Mouse (Mus musculus) spleen, adult 2 months (tissue): ENCODE data around the gene Gm19668. TPM values are rescaled to one million over a fixed set of nuclear protein-coding genes. Genes with fewer than 3 reads are reported as not detected.
"Not testable (repeated sequence)": the region's sequence is repeated elsewhere in the genome, so short reads cannot be mapped to it uniquely, and the experiment has no call there.

Experiments used
- DNase-seq, 2 experiments: peaks; one replicate each; pipeline versions ENCODE4 v3.0.0 to v3.0.0-alpha.2; 2012 to 2021; ENCODE audit warnings: low spot score in 2 of 2, low read depth in 1 of 2
- H3K27ac ChIP-seq: fragments of 200-500 bp; 2 replicates; pipeline ENCODE4 v1.5.1; 2012; ENCODE audit warnings: low read length, inconsistent platforms; ENCODE audit not compliant: insufficient read depth
- H3K27me3 ChIP-seq: fragments of 200-500 bp; 2 replicates; pipeline ENCODE4 v1.6.1; 2012; ENCODE audit warnings: mild to moderate bottlenecking, moderate library complexity, low read length, inconsistent platforms; ENCODE audit not compliant: control insufficient read depth, insufficient read depth
- H3K36me3 ChIP-seq: fragments of 200-500 bp; 2 replicates; pipeline ENCODE4 v1.6.1; 2012; ENCODE audit warnings: mild to moderate bottlenecking, low read length, inconsistent platforms; ENCODE audit not compliant: control insufficient read depth, insufficient read depth
- H3K4me1 ChIP-seq: fragments of 200-500 bp; 2 replicates; pipeline ENCODE4 v1.6.1; 2011; ENCODE audit warnings: inconsistent platforms; ENCODE audit not compliant: control insufficient read depth, insufficient read depth, insufficient read length
- H3K4me3 ChIP-seq: fragments of 200-500 bp; 2 replicates; pipeline ENCODE4 v1.5.1; 2011; ENCODE audit warnings: mild to moderate bottlenecking, inconsistent platforms; ENCODE audit not compliant: insufficient read depth, insufficient read length; ENCODE audit errors: extremely low read depth
- CTCF ChIP-seq: fragments of 200-500 bp; IDR thresholded peaks from 2 replicates; pipeline ENCODE4 v1.5.1; 2011; ENCODE audit warnings: mild to moderate bottlenecking, inconsistent platforms; ENCODE audit not compliant: insufficient read depth, insufficient read length, insufficient replicate concordance; ENCODE audit errors: extremely low read depth
- POLR2A ChIP-seq: fragments of 200-500 bp; IDR thresholded peaks from 2 replicates; pipeline ENCODE4 v1.6.1; 2011; ENCODE audit warnings: low read depth, low read length, inconsistent platforms
- WGBS: fragments of 180-500 bp; shearing (Covaris S2); methylation state at CpG from one replicate; pipeline ENCODE4 v1.1.7; 2018; 5-methylcytosine and 5-hydroxymethylcytosine counted together
- polyA plus RNA-seq: library from polyadenylated mRNA; depleted of rRNA; stranded (reverse); fragments of >200 nt; gene quantifications from 2 replicates; pipeline ENCODE4 v1.2.3, GENCODE M21; 2012

Gene Gm19668
- polyA plus RNA-seq, 1 experiment, result not detected

DNA sequence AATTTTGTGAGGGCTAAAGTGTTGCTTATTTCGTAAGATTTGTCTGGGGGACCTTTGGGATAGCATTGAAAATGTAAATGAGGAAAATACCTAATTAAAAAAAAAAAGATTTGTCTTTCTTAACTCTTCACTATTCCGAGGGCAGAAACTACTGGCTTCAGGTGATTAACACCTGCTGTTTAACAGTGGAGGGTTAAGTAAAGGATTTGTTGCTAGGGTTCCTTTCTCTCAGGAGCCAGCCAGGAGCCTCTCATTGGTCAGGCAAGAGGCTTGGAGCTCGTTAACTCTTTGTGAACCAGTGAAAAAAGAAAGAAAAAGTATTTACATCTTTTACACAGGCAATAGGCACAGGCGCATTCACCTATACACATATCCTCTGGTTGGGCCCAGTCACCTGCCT lies 20.3 kb upstream of the Gm19668 start:
- Histone ChIP-seq H3K27ac (no peak overlapping the region), H3K4me3 (no peak overlapping the region), H3K36me3 (no peaks in the 10 kb centered on the region), H3K4me1 (no peaks in the 10 kb centered on the region), H3K27me3 (no peaks in the 10 kb centered on the region)
- no peak for DNase-seq
- 72% methylated on average over 4 of the region's 4 CpGs for WGBS
- no peak for TF ChIP-seq CTCF

DNA sequence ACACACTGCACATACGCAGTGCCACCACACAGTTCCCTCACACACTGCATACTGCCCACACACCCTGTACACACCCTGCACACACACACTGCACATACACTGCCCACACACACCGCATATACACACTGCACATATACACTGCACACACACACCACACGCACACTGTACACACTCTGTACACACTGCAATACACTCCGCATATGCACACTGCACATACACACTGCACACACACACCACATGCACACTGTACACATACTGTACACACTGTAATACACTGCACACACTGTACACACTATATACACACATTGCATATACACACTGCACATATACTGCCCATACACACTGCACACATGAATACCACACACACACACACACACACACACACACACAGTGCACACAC lies 19.6 kb upstream of the Gm19668 start:
- Histone ChIP-seq H3K4me3 (no peak overlapping the region), H3K27me3 (no peaks in the 10 kb centered on the region)
- DNase-seq, result no peak

DNA sequence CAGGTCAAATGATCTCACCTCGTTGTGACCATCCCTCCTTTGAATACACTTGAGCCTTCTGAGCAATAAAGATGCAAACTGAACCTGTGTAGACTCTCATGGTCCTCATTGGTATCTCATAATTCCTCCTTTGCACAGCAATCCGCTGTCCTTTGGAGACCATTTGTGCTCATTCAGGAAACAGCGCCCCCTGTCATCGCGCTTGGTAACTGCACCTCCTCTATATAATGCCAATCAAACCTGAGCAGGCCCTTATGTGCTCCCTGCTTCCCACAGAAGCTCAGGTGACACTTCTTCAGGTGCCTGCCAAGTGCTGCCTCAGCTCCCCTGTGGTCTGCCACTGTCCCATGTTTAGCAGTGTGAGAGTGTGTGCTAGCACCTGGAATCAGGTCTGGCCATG lies 16.6 kb upstream of the Gm19668 start:
- DNase-seq, result peak in 1 of 2 experiments; percentile 18
- TF ChIP-seq POLR2A (no peak), CTCF (peak; percentile 50; the same call in 1 of the 2 replicates)

More for the DNA sequence above, 19.6 kb upstream of the Gm19668 start:
- WGBS, result 97% methylated on average over 4 of the region's 4 CpGs
- no peaks in the 10 kb centered on the region for H3K4me1 ChIP-seq
- H3K36me3 ChIP-seq, result no peaks in the 10 kb centered on the region
- H3K27ac ChIP-seq, result no peak overlapping the region
- no peak for TF ChIP-seq CTCF
- TF ChIP-seq POLR2A, result no peak

DNA sequence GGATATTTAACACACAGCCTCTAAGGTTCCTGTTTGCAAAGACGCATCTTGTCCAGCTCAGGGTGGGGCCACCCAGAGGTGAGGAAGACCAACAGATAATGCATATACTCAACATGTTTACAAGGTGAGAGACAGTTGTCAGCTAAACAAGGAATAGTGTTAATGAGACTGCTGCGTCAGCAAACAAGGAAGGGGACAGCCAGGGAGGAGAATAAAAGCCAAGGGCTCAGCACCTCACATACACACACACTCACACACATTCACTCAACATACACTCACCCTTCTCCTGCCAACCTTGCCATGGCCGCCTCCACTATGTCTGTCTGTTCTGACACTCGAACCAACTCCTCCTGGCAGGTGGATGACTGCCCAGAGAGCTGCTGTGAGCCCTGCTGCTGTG lies 15.4 kb upstream of the Gm19668 start, which contains the start of gene Gm2696:
TSS of gene Gm2696 (plus strand) at position 301 of the 400 bp plus-strand sequence.
- H3K4me1 ChIP-seq, result no peaks in the 10 kb centered on the region
- DNase-seq, result no peak
- no peak within 1 kb of the TSS for H3K4me3 ChIP-seq
- H3K27me3 ChIP-seq, result no peaks in the 10 kb centered on the region
- no peak for TF ChIP-seq CTCF
- no peak for TF ChIP-seq POLR2A
- 51% methylated on average over 4 of the region's 4 CpGs for WGBS
- H3K27ac ChIP-seq, result no peak within 1 kb of the TSS
- no peaks in the 10 kb centered on the region for H3K36me3 ChIP-seq

More for the DNA sequence above, 16.6 kb upstream of the Gm19668 start:
- no peaks in the 10 kb centered on the region for H3K36me3 ChIP-seq
- H3K4me3 ChIP-seq, result no peak overlapping the region
- H3K27ac ChIP-seq, result no peak overlapping the region
- H3K4me1 ChIP-seq, result no peaks in the 10 kb centered on the region
- 39% methylated on average over 5 of the region's 5 CpGs for WGBS
- no peaks in the 10 kb centered on the region for H3K27me3 ChIP-seq

DNA sequence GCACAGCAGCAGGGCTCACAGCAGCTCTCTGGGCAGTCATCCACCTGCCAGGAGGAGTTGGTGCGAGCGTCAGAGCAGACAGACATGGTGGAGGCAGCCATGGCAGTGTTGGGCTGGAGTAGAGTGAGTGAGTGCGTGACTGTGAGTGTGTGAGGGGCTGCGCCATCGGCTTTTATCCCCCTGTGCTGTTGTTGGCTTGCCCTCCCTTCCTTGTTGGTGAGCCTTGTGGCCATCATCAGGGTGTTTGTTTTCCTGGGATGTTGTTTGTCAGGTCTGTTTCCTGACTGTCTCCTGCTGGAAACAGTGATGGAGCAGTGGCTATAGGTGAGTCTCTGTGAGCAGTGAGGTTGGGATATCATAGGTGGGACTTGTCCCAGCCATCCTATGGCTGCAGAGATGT lies 12.8 kb upstream of the Gm19668 start, which contains the start of gene Gm9507:
TSS of gene Gm9507 (minus strand) at position 101 of the 400 bp plus-strand sequence.
- WGBS, result 71% methylated on average over 5 of the region's 5 CpGs
- H3K4me1 ChIP-seq, result no peaks in the 10 kb centered on the region
- no peaks in the 10 kb centered on the region for H3K27me3 ChIP-seq
- DNase-seq, result no peak
- H3K27ac ChIP-seq, result no peak within 1 kb of the TSS
- no peak within 1 kb of the TSS for H3K4me3 ChIP-seq
- no peaks in the 10 kb centered on the region for H3K36me3 ChIP-seq
- TF ChIP-seq POLR2A, result no peak
- no peak for TF ChIP-seq CTCF

DNA sequence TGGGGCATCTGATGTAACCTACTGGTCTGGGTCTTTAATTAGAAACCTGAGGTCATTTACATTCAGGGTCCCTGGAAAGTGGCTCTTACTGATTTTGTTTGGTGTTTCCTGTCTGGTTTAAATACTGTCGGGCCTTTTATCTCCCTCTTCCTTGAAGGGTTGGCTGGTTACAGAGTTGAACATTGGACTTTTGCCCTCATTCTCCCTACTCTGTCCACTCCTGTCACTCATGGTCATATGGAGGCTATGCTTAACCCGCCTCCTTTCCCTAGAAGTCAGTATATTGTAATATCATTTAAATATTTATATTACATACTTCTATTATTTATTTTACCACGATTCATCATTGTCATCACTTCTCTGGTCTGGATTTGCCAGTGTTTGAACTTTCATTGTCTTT lies 5.2 kb upstream of the Gm19668 start:
- Histone ChIP-seq H3K27ac (no peak overlapping the region), H3K4me1 (no peaks in the 10 kb centered on the region), H3K4me3 (no peak overlapping the region), H3K36me3 (no peaks in the 10 kb centered on the region), H3K27me3 (no peaks in the 10 kb centered on the region)
- DNase-seq, result no peak
- TF ChIP-seq CTCF, result no peak
- TF ChIP-seq POLR2A, result no peak
- 59% methylated on average over 3 of the region's 3 CpGs for WGBS

DNA sequence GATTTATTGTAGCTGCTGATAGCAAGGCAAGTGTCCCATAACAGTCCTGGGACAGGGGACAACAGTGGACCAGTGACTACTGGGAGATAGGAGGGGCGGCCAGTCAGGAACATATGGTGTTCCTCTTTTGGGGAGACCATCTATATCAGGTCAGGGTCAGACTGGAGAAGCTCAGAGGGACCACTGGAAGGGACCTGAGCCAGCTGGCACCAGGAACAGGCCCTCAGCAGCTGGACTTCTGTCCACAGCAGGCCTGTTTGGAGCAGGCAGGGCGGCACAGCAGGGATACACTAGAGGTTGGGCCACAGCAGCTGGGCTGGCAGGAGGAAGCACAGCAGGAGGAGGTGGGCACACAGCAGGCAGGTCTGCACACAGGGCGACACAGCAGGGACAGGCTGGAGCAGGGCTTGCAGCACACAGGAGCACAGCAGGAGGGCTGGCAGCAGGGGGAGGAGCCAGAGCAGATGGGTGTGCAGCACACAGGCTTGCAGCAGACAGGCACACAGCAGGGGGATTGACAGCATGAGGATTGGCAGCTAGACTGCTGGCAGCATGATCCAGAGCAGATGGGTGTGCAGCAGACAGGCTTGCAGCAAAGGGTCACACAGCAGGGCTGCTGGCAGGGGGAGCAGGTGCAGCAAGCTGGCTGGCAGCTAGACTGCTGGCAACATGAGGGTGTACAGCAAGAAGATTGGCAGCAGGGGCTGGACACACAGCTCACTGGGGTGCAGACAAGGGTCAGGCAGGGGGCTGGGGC lies 591 bp downstream of the Gm19668 start:
- not testable (repeated sequence) for H3K36me3 ChIP-seq, H3K27me3 ChIP-seq, H3K27ac ChIP-seq, H3K4me3 ChIP-seq, H3K4me1 ChIP-seq, DNase-seq
- 56% methylated on average over 3 of the region's 3 CpGs for WGBS
